Mouse (Mus musculus) retina, adult 2 months (tissue): Measurements from ENCODE around the gene Rnaseh2a.
A peak's percentile ranks its signal among the peaks of the same experiment; 100 is the strongest.

Experiments
- DNase-seq: peaks from one replicate; pipeline ENCODE4 v3.0.0-alpha.2; 2012; ENCODE audit warnings: low read depth, low spot score

The Rnaseh2a gene

GRCm38 (mm10) chr8:84969241-84970134 is at the start of gene Rnaseh2a, which contains the start of the genes Gm49661 and Prdx2:
Rnaseh2a (minus strand) TSS chr8:84969767.
Gm49661 (minus strand) TSS chr8:84969433.
Prdx2 (plus strand) TSS chr8:84969587.
- DNase-seq = no peak

- DNase-seq = no peak
Observed at GRCm38 (mm10) chr8:85017209-85017608, 47.6 kb upstream of the Rnaseh2a start.

- DNase-seq = no peak
Observed at GRCm38 (mm10) chr8:85016724-85017123, 47.2 kb upstream of the Rnaseh2a start.

GRCm38 (mm10) chr8:85014431-85014830 is 44.9 kb upstream of the Rnaseh2a start, which contains the start of gene Best2:
Best2 (minus strand) TSS chr8:85014531.
- no peak for DNase-seq

GRCm38 (mm10) chr8:85013230-85013840 is 43.8 kb upstream of the Rnaseh2a start:
- no peak for DNase-seq

GRCm38 (mm10) chr8:85011242-85011641 is 41.7 kb upstream of the Rnaseh2a start:
- DNase-seq = no peak

- DNase-seq = no peak
Observed at GRCm38 (mm10) chr8:85007686-85008085, 38.1 kb upstream of the Rnaseh2a start.

GRCm38 (mm10) chr8:84997649-84998295 is 28.2 kb upstream of the Rnaseh2a start:
- no peak for DNase-seq

GRCm38 (mm10) chr8:84996978-84997377 is 27.4 kb upstream of the Rnaseh2a start:
- no peak for DNase-seq

GRCm38 (mm10) chr8:84995680-84996079 is 26.1 kb upstream of the Rnaseh2a start:
- no peak for DNase-seq

- DNase-seq = no peak
Observed at GRCm38 (mm10) chr8:84994375-84994774, 24.8 kb upstream of the Rnaseh2a start.

- no peak for DNase-seq
Observed at GRCm38 (mm10) chr8:84990836-84991235, 21.3 kb upstream of the Rnaseh2a start.

GRCm38 (mm10) chr8:84990349-84990748 is 20.8 kb upstream of the Rnaseh2a start, which contains the start of gene Hook2:
Hook2 (plus strand) TSS chr8:84990603.
- peak; percentile 95 for DNase-seq

GRCm38 (mm10) chr8:84989810-84990209 is 20.2 kb upstream of the Rnaseh2a start:
- no peak for DNase-seq

- no peak for DNase-seq
Observed at GRCm38 (mm10) chr8:84989311-84989731, 19.8 kb upstream of the Rnaseh2a start.

GRCm38 (mm10) chr8:84987903-84988302 is 18.3 kb upstream of the Rnaseh2a start:
- no peak for DNase-seq

GRCm38 (mm10) chr8:84987388-84987787 is 17.8 kb upstream of the Rnaseh2a start:
- DNase-seq = no peak

- DNase-seq = no peak
Observed at GRCm38 (mm10) chr8:84986379-84986945, 16.9 kb upstream of the Rnaseh2a start.

- DNase-seq = no peak
Observed at GRCm38 (mm10) chr8:84985684-84986378, 16.3 kb upstream of the Rnaseh2a start.

- DNase-seq = no peak
Observed at GRCm38 (mm10) chr8:84985049-84985683, 15.6 kb upstream of the Rnaseh2a start.
